Mouse (Mus musculus): ENCODE measurements around the gene Sfi1. TPM values are rescaled to one million over a fixed set of nuclear protein-coding genes. Genes with fewer than 3 reads are reported as not detected.
"Not testable (repeated sequence)": the region's sequence is repeated elsewhere in the genome, so short reads cannot be mapped to it uniquely, and the experiment has no call there.

Sfi1 gene
- polyA plus RNA-seq, 1 experiment, result 25.1 TPM

- not testable (repeated sequence) for H3K4me3 ChIP-seq (replicated peaks; ENCODE audit: extremely low read depth, low read depth, low read length); H3K4me1 ChIP-seq (ENCODE audit: control insufficient read depth, insufficient read depth, low read length); DNase-seq
- 0 out of 2 replicates have a peak, but pooled peaks have one; percentile 9 for TF ChIP-seq POLR2A (IDR thresholded peaks at IDR 0.05; ENCODE audit: borderline replicate concordance, extremely low read depth, low read depth, low read length)
- 91% methylated on average over 24 of the region's 24 CpGs for WGBS
Observed at GRCm38 (mm10) chr11:3150003-3150676, 43.1 kb downstream of the Sfi1 start.

- not testable (repeated sequence) for H3K4me3 ChIP-seq (replicated peaks; ENCODE audit: extremely low read depth, low read depth, low read length); H3K4me1 ChIP-seq (ENCODE audit: control insufficient read depth, insufficient read depth, low read length); DNase-seq
- WGBS, result 76% methylated on average over 4 of the region's 4 CpGs
Observed at GRCm38 (mm10) chr11:3149471-3149870, 43.8 kb downstream of the Sfi1 start.

- not testable (repeated sequence) for H3K4me1 ChIP-seq (ENCODE audit: control insufficient read depth, insufficient read depth, low read length); DNase-seq; H3K4me3 ChIP-seq (replicated peaks; ENCODE audit: extremely low read depth, low read depth, low read length)
- 60% methylated on average over 2 of the region's 2 CpGs for WGBS
Observed at GRCm38 (mm10) chr11:3146806-3147205, 46.5 kb downstream of the Sfi1 start.

- H3K4me1 ChIP-seq (ENCODE audit: control insufficient read depth, insufficient read depth, low read length); H3K4me3 ChIP-seq (replicated peaks; ENCODE audit: extremely low read depth, low read depth, low read length); DNase-seq: not testable (repeated sequence)
- 64% methylated on average over 9 of the region's 9 CpGs for WGBS
Observed at GRCm38 (mm10) chr11:3145359-3146165, 47.7 kb downstream of the Sfi1 start.

GRCm38 (mm10) chr11:3143984-3144383 lies 49.3 kb downstream of the Sfi1 start:
- 60% methylated on average over 3 of the region's 3 CpGs for WGBS
- not testable (repeated sequence) for DNase-seq; H3K4me1 ChIP-seq (ENCODE audit: control insufficient read depth, insufficient read depth, low read length); H3K4me3 ChIP-seq (replicated peaks; ENCODE audit: extremely low read depth, low read depth, low read length)

GRCm38 (mm10) chr11:3142413-3142812 lies 50.9 kb downstream of the Sfi1 start:
- not testable (repeated sequence) for H3K4me1 ChIP-seq (ENCODE audit: control insufficient read depth, insufficient read depth, low read length); H3K4me3 ChIP-seq (replicated peaks; ENCODE audit: extremely low read depth, low read depth, low read length)
- 81% methylated on average over 4 of the region's 5 CpGs for WGBS
- peak; percentile 94 for DNase-seq

- not testable (repeated sequence) for H3K4me1 ChIP-seq (ENCODE audit: control insufficient read depth, insufficient read depth, low read length); H3K4me3 ChIP-seq (replicated peaks; ENCODE audit: extremely low read depth, low read depth, low read length); DNase-seq
Observed at GRCm38 (mm10) chr11:3140967-3141535, 52.2 kb downstream of the Sfi1 start.

GRCm38 (mm10) chr11:3138323-3138722 lies 54.9 kb downstream of the Sfi1 start:
- H3K4me1 ChIP-seq (ENCODE audit: control insufficient read depth, insufficient read depth, low read length); H3K4me3 ChIP-seq (replicated peaks; ENCODE audit: extremely low read depth, low read depth, low read length): not testable (repeated sequence)
- DNase-seq, result peak; percentile 53
- 80% methylated on average over 2 of the region's 2 CpGs for WGBS

GRCm38 (mm10) chr11:3137279-3137678 lies 56.0 kb downstream of the Sfi1 start:
- not testable (repeated sequence) for H3K4me1 ChIP-seq (ENCODE audit: control insufficient read depth, insufficient read depth, low read length); H3K4me3 ChIP-seq (replicated peaks; ENCODE audit: extremely low read depth, low read depth, low read length)
- 88% methylated on average over 4 of the region's 4 CpGs for WGBS
- peak; percentile 48 for DNase-seq

- DNase-seq; H3K4me1 ChIP-seq (ENCODE audit: control insufficient read depth, insufficient read depth, low read length); H3K4me3 ChIP-seq (replicated peaks; ENCODE audit: extremely low read depth, low read depth, low read length): not testable (repeated sequence)
- 93% methylated on average over 3 of the region's 3 CpGs for WGBS
Observed at GRCm38 (mm10) chr11:3135956-3136355, 57.3 kb downstream of the Sfi1 start.

- DNase-seq; H3K4me1 ChIP-seq (ENCODE audit: control insufficient read depth, insufficient read depth, low read length); H3K4me3 ChIP-seq (replicated peaks; ENCODE audit: extremely low read depth, low read depth, low read length): not testable (repeated sequence)
- WGBS, result 95% methylated on average over 6 of the region's 7 CpGs
Observed at GRCm38 (mm10) chr11:3135391-3135790, 57.9 kb downstream of the Sfi1 start.

- not testable (repeated sequence) for DNase-seq; H3K4me3 ChIP-seq (replicated peaks; ENCODE audit: extremely low read depth, low read depth, low read length); H3K4me1 ChIP-seq (ENCODE audit: control insufficient read depth, insufficient read depth, low read length)
- 93% methylated on average over 1 of the region's 4 CpGs for WGBS
Observed at GRCm38 (mm10) chr11:3133360-3133759, 59.9 kb downstream of the Sfi1 start.

- H3K4me3 ChIP-seq (replicated peaks; ENCODE audit: extremely low read depth, low read depth, low read length); DNase-seq; H3K4me1 ChIP-seq (ENCODE audit: control insufficient read depth, insufficient read depth, low read length): not testable (repeated sequence)
- 88% methylated on average over 3 of the region's 3 CpGs for WGBS
Observed at GRCm38 (mm10) chr11:3132957-3133356, 60.3 kb downstream of the Sfi1 start.

- peak; percentile 81 for DNase-seq
- not testable (repeated sequence) for H3K4me3 ChIP-seq (replicated peaks; ENCODE audit: extremely low read depth, low read depth, low read length); H3K4me1 ChIP-seq (ENCODE audit: control insufficient read depth, insufficient read depth, low read length)
- 87% methylated on average over 10 of the region's 10 CpGs for WGBS
Observed at GRCm38 (mm10) chr11:3132001-3132400, 61.3 kb downstream of the Sfi1 start.

GRCm38 (mm10) chr11:3129852-3130251 lies 63.4 kb downstream of the Sfi1 start:
- DNase-seq, result peak; percentile 80

More at GRCm38 (mm10) chr11:3129852-3130251, 63.4 kb downstream of the Sfi1 start:
- H3K4me1 ChIP-seq (ENCODE audit: control insufficient read depth, insufficient read depth, low read length); H3K4me3 ChIP-seq (replicated peaks; ENCODE audit: extremely low read depth, low read depth, low read length): not testable (repeated sequence)
- whole genome bisulfite sequencing, result 85% methylated on average over 7 of the region's 8 CpGs

Data from lung, adult 2 months (tissue).